Mouse (Mus musculus) neural tube, embryonic 10.5 days (tissue): ENCODE measurements at regions not wholly inside any gene's neighbourhood (a gene's known extent, or its start where the extent isn't known, plus 50 kb on each side); places are given as distances from the start of the nearest gene placed in this dataset.

Experiments used
- DNase-seq: peaks from one replicate; pipeline ENCODE4 v3.0.0-alpha.2; 2017; ENCODE audit warnings: low spot score; ENCODE audit errors: extremely low spot score

- no peak for DNase-seq
These were observed 1516.2 kb downstream of the Tbl1xr1 start for GRCm38 (mm10) chr3:23592506-23593141.

GRCm38 (mm10) chr3:23601469-23601868 lies 1525.0 kb downstream of the Tbl1xr1 start:
- DNase-seq: no peak

- no peak for DNase-seq
These were observed 1533.6 kb downstream of the Tbl1xr1 start for GRCm38 (mm10) chr3:23610054-23610453.

GRCm38 (mm10) chr3:23658585-23659252 lies 1485.3 kb downstream of the Naaladl2 start:
- no peak for DNase-seq

GRCm38 (mm10) chr3:23706748-23707147 lies 1437.3 kb downstream of the Naaladl2 start:
- no peak for DNase-seq
